Mouse (Mus musculus): Measurements from ENCODE around the gene Wdr91.

Wdr91 gene

DNA sequence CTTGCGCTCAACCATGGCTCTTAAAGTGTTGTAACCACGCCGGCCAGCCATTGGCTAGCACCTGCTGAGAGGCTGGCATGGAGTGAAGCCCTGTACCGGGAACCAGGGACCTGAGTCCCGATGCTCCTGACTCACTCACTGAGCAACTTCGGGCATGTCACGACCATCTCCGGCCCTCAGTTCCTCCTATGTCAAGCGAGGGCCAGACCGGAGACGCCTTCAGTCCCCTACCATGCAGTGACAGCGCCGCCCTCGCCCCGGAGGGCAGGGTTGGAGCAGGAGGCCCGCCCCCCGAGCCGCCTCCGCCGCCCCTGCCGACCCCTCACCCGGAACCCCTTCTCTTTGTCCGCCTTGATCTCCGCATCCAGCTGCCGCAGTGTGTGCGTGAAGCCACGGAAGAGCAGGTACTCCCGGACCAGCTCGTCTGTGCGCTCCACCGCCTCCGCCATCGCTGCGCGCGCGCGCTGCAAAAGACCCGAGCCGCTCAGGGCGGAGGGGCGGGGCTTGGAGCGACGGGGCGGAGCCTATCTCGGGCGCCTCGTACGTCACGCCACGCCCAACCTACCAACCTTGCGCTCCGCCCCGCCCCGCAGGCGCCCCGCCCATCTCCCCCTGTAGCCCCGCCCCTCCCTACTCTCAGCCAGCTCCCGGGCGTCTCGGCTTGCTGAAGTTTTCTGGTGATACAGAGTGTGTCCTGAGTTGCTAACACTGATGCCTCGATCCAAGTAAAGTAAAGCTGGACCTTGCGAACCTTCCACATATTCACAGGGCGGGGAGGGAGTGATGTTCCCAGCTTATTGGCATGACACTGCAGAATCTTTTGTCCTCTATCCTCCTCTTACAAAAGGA, at the start of gene Wdr91:
TSS of gene Wdr91 (minus strand) at position 506 of the 849 bp plus-strand sequence.
- peak; percentile 85 to 93 for DNase-seq (ENCODE audit: low spot score in 2 of 2)

DNA sequence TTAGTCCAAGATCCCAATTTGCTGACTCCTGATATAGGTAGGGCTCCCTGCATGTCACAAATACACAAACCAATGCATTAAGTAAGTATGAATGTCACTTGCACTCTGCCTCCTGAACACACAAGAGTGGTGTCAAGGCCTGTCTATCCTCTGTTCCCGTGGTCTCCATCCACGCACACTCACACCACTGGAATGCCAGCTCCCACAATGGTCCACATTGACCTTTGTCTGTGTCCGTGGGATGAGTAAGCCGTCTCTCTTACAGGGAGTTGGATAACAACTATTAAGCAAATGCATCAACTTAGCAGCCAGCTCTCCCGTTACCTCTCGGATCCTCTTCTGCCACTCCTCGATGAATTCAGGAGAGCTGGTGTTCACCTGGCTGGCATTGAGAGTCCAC, 48.5 kb upstream of the Wdr91 start:
- DNase-seq (ENCODE audit: low spot score in 2 of 2), result no peak

DNA sequence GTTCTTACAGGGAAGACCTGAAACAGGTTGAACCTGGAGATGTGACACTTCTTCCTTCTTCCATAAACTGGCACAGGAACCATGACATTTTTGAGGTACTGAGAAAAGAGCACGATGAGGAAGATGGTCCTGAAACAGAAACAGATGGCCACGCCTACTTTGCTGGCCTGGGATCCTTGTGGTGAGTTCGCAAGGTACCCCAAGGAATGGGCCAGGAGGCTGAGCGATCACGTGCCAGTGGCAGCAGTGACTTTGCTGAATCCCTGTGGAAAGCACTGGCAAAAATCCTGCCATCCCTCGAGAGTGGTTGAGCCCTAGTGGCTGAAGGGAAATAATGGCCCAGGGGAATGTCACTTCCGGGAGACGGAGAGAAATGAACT, 45.2 kb upstream of the Wdr91 start:
- DNase-seq (ENCODE audit: low spot score in 2 of 2), result no peak

DNA sequence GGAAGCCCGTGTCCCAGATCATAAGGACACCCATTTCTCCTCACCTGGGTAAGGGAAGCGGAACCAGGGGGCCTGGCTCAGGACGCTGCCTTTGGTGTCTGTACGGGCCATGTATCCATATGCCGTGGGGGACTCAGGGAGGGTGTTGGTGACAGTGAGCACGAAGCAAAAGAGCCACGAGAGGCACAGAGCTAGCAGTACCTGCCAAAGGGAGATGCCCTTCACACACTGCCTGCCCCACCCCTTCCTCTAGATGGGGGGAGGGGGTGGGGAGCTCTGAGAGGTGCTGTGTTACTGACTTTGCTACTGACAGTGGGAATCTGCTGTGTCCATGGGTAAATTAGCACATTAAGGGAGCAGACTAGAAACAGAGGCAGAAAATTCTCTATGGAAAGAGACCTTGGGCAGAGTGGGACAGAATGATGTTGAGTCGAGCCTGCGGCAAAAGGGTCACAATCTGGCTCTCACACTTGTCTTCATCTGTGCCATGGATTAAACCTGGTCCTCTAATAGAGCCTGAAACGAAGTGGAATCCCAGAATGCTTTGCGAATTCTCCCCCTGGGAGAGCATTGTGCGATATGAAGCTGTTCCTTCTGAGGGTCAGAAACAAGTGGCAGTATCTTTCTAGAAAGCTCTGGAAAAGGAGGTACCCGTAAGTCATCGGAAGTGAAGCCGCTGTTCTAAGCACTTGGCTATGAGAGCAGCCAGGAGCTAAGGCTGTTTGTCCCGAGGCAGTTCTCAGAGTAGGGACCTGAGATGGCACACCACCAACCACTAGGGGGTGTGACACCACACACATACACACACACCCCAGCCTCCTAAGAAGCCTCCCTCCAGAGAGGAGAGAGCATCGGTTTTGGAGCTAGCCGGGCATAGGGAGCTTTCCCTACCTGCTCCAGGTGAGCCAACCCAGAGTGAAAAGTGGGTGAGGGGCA, 44.5 kb upstream of the Wdr91 start:
- no peak for DNase-seq (ENCODE audit: low spot score in 2 of 2)

DNA sequence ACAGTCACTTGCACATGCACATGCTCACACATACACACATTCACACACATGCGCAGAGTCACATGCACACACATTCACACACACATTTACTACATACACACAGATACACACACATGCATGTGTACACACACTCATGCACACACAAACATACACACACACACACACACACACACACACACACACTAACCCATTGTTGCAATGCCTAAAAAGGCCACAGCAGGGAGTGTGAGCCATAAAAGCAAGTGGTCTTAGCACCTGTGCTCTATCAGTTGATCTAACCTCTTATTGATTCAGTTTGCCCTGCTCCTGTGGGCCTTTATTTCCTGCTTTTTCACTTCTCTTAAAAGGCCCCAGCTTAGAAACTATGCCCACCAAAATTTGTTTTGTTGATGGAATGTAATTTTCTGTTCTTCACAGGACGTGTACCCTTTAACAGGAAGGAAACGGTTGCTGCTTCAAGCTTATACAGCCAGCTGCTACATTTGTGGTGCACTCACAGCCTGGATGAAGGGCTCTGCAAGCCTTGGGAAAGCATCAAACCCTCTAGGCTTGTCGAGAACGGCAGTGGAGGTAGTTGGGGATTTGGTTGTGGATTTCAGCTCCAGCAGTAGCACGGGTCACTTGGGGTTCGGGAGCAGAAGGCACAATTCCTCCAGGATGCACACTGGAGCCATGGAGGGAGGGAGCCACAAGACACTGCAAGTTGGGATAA, 41.4 kb upstream of the Wdr91 start:
- no peak for DNase-seq (ENCODE audit: low spot score in 2 of 2)

DNA sequence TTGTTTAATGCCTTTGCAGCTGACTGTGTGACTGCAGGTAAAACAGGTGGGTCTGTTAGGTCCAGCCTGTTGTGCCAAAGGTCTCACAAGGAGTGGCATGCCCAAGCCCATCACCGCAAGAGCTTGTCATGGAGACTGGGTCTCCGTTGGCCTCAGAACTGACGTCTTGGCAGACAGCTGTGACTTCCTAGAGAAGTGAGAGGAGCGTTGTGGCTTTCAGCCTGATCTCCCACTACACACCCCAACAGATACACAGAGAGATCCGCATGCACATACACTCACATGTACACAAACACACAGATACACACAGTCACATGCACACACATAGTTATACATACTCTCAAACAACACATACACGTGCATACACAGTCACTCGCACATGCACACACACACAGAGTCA, 40.8 kb upstream of the Wdr91 start:
- DNase-seq (ENCODE audit: low spot score in 2 of 2), result no peak

DNA sequence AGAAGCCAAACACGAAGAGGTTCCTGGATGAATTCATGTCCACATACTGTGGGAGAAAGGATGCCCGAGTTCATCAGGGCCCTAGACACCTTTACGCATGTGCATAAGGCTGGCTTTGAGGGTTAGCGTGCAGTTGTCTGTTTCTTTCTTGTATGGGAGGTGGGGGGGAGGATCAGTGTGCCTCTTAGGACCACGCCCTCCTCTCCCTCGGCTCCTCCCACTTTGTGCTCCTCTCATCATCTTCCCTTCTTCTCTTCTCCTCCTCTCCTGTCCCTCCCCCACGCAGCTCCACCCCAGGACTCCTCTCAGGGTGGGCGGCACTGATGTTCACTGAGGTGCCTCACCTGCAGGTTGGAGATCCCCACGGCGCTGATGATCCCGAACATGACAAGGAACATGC, 37.8 kb upstream of the Wdr91 start:
- no peak for DNase-seq (ENCODE audit: low spot score in 2 of 2)

DNA sequence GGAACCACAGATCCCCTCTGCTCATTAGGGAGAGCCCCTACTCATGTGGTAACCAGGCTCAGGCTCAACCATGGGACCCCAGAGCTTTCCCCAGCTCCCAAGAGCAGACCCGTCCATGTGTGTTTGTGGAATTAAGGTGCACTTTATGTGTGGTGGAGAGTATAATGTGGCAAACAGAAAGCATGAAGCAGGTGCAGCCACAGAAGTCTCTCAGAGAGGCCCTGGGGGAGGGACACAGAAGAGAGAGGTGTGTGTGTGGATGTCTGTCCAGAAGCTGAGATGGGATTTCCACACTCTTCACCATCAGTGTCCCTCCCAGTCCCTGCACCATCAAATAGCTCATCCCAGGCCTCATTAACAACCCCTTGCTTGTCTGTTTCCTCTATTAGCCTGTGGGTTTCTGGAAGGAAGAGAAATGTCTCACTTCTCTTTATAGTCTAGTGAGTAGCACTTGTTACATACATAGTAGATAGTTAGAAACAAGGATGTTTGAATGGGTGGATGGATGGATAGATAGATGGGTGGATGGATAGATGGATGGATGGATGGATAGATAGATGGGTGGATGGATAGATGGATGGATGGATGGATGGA, 35.9 kb upstream of the Wdr91 start:
- DNase-seq (ENCODE audit: low spot score in 2 of 2), result no peak

DNA sequence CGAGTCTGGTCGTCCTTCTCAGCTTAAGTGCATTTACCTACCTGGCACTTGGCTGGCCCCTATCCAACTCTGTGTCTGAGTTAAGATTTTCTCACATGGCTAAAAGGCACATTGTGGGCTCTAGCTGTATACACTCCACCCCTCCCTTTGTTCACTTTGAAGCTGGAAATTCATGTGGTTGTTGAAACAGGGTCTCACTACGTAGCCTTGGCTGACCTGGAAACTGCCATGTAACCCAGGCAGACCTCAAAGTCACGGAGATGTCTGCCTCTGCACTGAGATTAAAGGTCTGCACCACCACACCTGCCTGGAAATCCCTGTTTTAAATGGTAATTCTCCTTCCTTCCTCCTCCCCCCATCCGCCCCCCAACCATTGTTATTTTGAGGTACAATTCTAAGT, 32.8 kb upstream of the Wdr91 start:
- DNase-seq (ENCODE audit: low spot score in 2 of 2), result no peak

DNA sequence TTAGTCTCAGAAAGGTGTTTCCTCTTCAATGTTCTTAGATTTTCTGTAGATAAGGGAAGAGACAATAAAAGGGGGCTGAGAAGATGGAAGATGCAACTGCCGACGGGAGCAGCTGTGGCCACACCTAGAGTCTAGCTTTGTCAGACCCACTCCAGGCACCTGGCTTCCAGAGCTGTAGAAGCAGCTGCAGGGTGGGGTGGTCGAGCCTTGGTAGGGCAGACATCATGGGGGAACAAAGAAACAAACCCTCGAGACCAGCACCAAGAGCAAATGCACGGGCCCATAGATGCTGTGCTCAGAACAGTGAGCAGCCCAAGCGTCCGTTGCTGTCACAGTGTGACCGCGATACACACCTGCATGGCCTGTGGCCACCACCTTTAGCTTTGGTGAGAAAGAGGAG, 31.8 kb upstream of the Wdr91 start:
- DNase-seq (ENCODE audit: low spot score in 2 of 2), result no peak

DNA sequence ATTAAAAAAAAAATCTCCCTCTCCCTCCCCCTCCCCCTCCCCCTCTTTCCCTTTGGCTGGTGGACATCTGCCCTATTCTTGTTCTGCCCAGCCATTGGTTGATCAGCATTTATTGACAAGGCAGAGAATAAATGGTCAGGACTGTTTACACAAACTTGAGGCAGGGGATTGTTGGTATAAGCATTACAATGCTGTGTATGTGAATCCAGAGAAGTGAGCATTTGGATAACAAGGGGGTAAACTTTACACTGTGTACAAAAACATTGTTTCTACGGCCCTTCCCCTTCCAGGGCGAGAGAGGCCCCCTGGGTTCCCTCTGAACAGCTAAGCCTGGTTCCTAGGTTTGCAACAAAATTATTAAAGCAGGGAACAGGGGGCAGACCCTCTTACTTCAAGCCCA, 30.8 kb upstream of the Wdr91 start:
- no peak for DNase-seq (ENCODE audit: low spot score in 2 of 2)

DNA sequence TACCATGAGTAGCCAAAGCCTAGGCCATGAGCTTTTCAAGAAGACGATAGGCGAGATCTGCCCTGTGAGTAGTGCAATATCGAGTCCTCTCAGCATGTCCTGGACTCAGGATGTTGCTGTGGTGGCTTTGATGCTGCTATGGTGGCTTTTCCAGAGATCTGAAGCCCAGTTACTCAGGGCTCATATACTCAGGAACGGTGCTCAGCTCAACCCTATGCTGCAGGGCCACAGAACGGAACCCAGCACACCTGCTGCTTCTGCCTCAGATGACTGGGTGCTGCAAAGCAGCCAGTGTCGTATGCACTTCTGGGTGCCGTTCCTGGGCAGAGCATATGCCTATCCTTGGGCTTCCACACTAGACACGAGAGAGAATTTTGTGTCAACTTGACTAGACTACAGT, 28.8 kb upstream of the Wdr91 start:
- DNase-seq (ENCODE audit: low spot score in 2 of 2), result no peak

DNA sequence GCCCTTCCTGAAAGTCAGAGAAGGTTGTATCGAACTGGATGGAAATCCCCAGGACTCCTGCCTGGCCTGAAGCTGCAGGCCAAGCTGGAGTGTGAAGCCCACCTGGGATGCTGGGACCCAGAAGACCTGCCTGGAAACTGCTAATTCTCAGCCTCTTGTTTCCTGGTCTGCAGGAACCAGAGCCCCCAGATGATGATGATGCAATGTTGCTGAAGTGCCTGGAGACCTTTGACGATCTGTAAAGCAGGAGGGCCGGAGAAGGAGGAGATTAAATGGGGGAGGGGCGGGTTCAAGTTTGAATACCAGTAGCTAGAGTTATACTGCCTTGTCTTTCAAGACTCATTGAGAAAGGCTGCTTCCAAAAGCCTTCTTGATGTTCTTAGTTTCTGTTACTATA, 28.3 kb upstream of the Wdr91 start:
- DNase-seq (ENCODE audit: low spot score in 2 of 2), result no peak

DNA sequence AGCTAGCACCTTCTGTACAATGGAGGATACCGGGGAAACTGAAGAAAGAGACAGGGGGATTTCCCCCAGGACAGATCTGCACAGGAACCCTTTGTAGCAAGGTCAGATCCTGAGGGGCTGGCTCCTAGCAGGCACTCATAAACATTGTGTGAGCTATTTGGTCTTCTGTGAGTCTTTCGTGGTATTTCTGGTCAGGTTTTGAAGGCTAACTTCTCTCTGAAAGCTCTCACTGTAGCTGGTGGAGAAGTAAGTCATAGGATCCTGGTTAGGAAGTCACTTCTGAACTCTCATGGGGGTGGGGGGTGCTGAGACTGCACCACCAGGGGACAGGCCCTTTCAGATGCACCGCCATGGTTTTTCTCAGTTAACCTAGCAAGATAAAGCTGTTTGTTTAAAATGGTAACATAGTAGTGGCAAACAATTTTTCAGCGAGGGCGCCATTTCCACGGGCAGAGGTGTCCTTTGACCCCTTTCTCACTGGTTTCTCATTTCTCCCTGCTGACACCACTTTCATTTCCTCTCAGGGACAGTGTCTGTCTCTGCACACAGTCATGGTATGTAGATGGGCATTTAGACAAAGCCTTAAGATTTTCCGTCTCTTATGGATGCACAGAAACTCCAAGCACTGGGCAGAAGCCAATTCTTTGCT, 27.7 kb upstream of the Wdr91 start:
- no peak for DNase-seq (ENCODE audit: low spot score in 2 of 2)

DNA sequence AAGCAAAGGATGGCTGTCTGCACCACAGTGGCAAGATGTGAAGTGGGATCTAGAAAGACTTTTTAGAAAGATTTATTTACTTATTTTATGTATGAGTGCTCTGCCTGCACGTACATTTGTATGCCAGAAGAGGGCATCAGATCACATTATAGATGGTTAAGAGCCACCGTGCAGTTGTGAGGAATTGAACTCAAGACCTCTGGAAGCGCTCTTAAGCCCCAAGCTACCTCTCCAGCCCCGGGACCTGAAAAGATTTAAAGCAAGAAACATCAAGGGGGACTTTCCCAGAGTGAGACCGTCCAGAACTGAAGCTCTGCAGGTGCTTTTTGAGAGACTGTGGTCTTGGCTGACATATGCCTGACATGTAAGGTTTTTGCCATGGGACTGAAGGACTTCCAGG, 26.1 kb upstream of the Wdr91 start:
- no peak for DNase-seq (ENCODE audit: low spot score in 2 of 2)

DNA sequence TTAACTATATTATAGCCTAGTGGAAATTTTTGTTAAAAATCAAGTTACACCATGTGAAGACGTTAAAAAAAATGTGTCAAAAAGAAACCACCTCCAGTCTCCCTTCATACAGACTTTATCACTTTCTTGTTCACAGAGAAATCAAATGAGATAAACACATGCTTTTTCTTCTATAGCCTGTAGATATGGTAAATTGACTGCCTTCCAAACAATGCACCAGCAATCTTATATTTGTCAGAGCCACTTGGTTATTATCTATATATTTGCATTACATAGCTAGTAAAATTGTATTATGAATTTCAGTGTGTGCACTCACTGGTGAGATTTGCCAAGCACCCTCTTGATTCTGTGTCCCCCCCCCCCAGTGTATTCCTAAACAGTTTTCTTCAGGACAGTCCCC, 22.0 kb upstream of the Wdr91 start:
- DNase-seq (ENCODE audit: low spot score in 2 of 2), result no peak

DNA sequence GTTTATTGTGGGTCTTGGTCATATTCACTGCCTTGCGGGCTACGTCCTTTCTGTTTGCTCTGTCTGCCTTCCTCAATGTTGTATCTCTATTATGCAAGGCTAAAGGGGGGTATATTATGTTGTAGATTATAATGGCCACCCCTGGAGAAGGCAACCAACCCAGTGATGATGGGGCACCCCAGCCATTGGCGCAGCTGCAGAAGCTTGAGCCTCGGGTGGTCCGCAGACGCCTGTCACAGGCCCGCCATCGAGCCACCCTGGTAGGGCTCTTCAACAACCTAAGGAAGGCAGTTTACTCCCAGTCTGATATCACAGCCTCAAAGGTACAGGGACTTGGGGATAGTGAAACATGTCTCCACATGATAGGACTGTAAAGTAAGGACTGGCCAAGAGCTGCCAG, 16.9 kb upstream of the Wdr91 start:
- DNase-seq (ENCODE audit: low spot score in 2 of 2), result no peak

DNA sequence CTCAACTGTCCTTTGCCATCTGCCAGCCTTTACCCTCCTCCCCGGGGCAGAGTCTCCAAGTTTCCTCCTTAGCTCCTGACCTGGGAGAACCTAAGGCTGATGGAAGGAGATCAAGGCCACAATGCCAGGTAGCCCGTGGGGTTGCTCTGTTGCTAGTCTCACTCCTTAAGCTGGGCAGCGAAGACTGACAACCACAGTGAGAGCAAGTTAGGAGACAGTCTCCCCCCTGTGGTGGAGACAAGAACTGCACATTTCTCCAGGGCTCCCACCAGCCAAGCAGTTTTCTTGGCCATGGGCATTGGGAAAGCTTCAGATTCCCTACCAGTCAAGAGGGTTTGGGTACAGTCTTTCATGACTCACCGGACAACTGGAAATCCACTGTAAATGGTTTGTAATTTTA, 16.5 kb upstream of the Wdr91 start:
- peak; percentile 31 to 54 for DNase-seq (ENCODE audit: low spot score in 2 of 2)

DNA sequence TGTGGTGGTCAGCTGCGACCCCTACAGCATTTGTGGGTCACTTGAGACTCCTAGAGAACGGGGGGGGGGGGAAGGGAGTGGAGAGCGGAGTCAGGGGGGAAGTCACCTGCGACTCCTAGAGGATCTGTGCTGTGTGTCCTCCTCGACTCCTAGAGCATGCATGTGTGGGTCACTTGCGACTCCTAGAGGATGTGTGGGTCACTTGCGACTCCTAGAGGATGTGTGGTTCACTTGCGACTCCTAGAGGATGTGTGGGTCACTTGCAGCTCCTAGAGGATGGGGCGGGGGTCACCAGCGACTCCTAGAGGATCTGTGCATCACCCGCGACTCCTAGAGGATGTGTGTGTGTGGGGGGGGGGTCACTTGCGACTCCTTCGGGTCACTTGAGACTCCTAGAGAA, 11.3 kb upstream of the Wdr91 start:
- no peak for DNase-seq (ENCODE audit: low spot score in 2 of 2)

DNA sequence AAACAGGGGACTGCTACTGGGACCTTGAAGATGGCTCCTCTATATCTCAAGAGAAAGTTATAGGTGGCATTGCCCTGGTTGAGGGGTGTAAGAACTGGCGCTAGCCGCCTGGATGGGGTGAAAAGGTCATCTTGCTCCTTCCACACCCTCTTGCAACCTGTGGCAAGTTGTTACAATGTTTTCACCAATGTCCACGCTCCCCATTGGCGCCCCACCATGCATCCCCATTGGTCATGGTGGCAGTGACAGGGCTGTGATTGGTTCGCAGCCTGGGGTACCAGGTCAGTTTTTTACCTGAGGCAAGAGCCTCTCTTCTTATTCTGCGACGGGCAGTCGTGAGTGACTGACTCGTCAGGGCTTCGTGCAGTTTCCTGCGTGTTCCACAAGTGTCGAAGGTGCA, 10.0 kb upstream of the Wdr91 start:
- DNase-seq (ENCODE audit: low spot score in 2 of 2), result no peak

DNA sequence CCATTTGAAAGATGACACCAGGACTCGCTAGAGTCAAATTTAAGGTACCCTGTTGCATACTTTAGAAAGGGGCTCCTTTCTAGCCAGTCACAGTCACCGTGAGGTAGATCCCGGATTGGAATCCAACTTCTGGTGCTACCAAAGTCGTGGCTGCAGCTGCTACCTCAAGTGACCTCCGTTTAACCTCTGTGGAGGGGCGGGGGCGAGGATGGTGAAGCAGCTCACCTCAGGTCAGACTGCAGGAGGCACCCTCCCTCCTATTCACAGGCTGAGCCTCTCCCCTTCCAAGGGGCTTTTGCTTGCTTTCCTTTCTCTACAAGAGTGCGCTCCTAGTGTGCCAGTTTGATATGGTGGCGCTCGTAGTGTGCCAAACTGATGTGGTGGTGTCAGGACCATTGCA, 9.3 kb upstream of the Wdr91 start, which contains the start of gene Stra8:
TSS of gene Stra8 (plus strand) at position 208 of the 400 bp plus-strand sequence.
- no peak for DNase-seq (ENCODE audit: low spot score in 2 of 2)

All from urinary bladder, adult 18-20 months (tissue).